ENCODE assay signal across 20 mouse cellular contexts in the genomic region with DNA sequence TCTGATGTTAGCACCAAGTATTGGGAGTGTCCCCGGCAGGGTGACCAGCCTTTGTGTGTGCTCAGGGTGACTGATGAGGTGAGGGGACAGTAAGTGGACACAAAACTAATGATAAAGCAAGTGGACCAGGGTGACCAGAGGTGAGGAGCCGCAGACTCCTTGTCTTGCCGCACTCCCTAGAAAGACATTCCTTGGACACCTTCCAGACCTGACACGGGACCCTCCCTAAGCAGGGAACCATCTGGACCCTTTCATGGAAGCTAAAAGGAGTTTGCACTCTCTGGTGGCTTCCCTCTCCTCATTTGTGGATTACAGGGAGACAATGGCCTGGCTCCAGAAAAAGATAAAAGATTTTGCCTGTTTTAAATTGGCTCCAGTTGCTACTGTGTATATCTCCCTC.
DNase-seq lines count a peak whose midpoint lies in the region; ATAC-seq and TF ChIP-seq lines count a peak whose summit lies in the region.
"Had no signal": no experiment of that assay in that cellular context is flagged by ENCODE, and none has a peak within 500 bp of the region (broad histone marks: within the 10 kb centered on the region; RNA-seq: fewer than 3 reads in every experiment).

No protein-coding gene starts in this region.

- intact Hi-C loops in heart, postnatal 36 days (cut with DNase I), result no loop called here

- H3K27ac ChIP-seq in heart, embryonic 10.5 days, result peak overlapping the region; percentile 36; the same call in 1 of the 2 replicates
- H3K27ac ChIP-seq in layer of hippocampus, adult 2 months, result 0 out of 2 replicates have a peak overlapping the region, but pooled peaks have one; percentile 18
- no peak overlapping the region for H3K27ac ChIP-seq in midbrain, postnatal 0 days (ENCODE audit: low read depth, low read length)
- no peak overlapping the region for H3K27ac ChIP-seq in midbrain, embryonic 10.5 days (replicated peaks)
- H3K27ac ChIP-seq in limb, embryonic 15.5 days, result no peak overlapping the region
- H3K27ac ChIP-seq: embryonic facial prominence, embryonic 13.5 days; heart, embryonic 13.5 days; hindbrain, embryonic 15.5 days; liver, embryonic 15.5 days; neural tube, embryonic 12.5 days had no signal

- H3K4me3 ChIP-seq in heart, embryonic 10.5 days, result no peak overlapping the region
- no peak overlapping the region for H3K4me3 ChIP-seq in layer of hippocampus, adult 2 months
- no peak overlapping the region for H3K4me3 ChIP-seq in midbrain, postnatal 0 days (ENCODE audit: low read depth, low read length)
- H3K4me3 ChIP-seq in midbrain, embryonic 10.5 days, result no peak overlapping the region
- H3K4me3 ChIP-seq in limb, embryonic 15.5 days, result no peak overlapping the region
- H3K4me3 ChIP-seq: embryonic facial prominence, embryonic 13.5 days; heart, embryonic 13.5 days; hindbrain, embryonic 15.5 days; liver, embryonic 15.5 days; megakaryocyte, embryonic 14.5 days; neural tube, embryonic 12.5 days had no signal

- no peak overlapping the region for H3K4me2 ChIP-seq in midbrain, postnatal 0 days (ENCODE audit: low read depth, low read length, poor library complexity, severe bottlenecking)
- H3K4me2 ChIP-seq in limb, embryonic 15.5 days, result no peak overlapping the region
- H3K4me2 ChIP-seq: embryonic facial prominence, embryonic 13.5 days; heart, embryonic 13.5 days; hindbrain, embryonic 15.5 days; liver, embryonic 15.5 days; neural tube, embryonic 12.5 days had no signal

- H3K36me3 ChIP-seq in heart, embryonic 10.5 days, result no peaks in the 10 kb centered on the region
- no peaks in the 10 kb centered on the region for H3K36me3 ChIP-seq in midbrain, postnatal 0 days (ENCODE audit: insufficient read depth, low read length)
- H3K36me3 ChIP-seq in midbrain, embryonic 10.5 days, result no peaks in the 10 kb centered on the region
- H3K36me3 ChIP-seq in limb, embryonic 15.5 days, result no peaks in the 10 kb centered on the region
- H3K36me3 ChIP-seq: embryonic facial prominence, embryonic 13.5 days; heart, embryonic 13.5 days; hindbrain, embryonic 15.5 days; liver, embryonic 15.5 days; neural tube, embryonic 12.5 days had no signal

- H3K27me3 ChIP-seq in heart, embryonic 10.5 days (ENCODE audit: insufficient read depth, poor library complexity, severe bottlenecking), result no peaks in the 10 kb centered on the region
- H3K27me3 ChIP-seq in midbrain, postnatal 0 days (ENCODE audit: insufficient read depth, low read length), result no peaks in the 10 kb centered on the region
- no peaks in the 10 kb centered on the region for H3K27me3 ChIP-seq in midbrain, embryonic 10.5 days (ENCODE audit: low read depth, poor library complexity, severe bottlenecking)
- H3K27me3 ChIP-seq in limb, embryonic 15.5 days, result no peaks in the 10 kb centered on the region
- H3K27me3 ChIP-seq: embryonic facial prominence, embryonic 13.5 days; heart, embryonic 13.5 days; hindbrain, embryonic 15.5 days; liver, embryonic 15.5 days; neural tube, embryonic 12.5 days had no signal

- no peaks in the 10 kb centered on the region for H3K9me3 ChIP-seq in heart, embryonic 10.5 days
- H3K9me3 ChIP-seq in midbrain, postnatal 0 days (ENCODE audit: low read length), result no peaks in the 10 kb centered on the region
- no peaks in the 10 kb centered on the region for H3K9me3 ChIP-seq in midbrain, embryonic 10.5 days (replicated peaks)
- no peaks in the 10 kb centered on the region for H3K9me3 ChIP-seq in limb, embryonic 15.5 days
- H3K9me3 ChIP-seq: embryonic facial prominence, embryonic 13.5 days; heart, embryonic 13.5 days; hindbrain, embryonic 15.5 days; liver, embryonic 15.5 days; megakaryocyte, embryonic 14.5 days; neural tube, embryonic 12.5 days had no signal

- 30% methylated on average over 4 of the region's 4 CpGs for WGBS in heart, embryonic 10.5 days
- WGBS in midbrain, postnatal 0 days, result 65% methylated on average over 4 of the region's 4 CpGs
- WGBS in midbrain, embryonic 10.5 days, result 80% methylated on average over 4 of the region's 4 CpGs
- WGBS in limb, embryonic 15.5 days, result 29% methylated on average over 4 of the region's 4 CpGs

- H3K9ac ChIP-seq in midbrain, postnatal 0 days (replicated peaks; ENCODE audit: low read length, poor library complexity, severe bottlenecking), result no peak overlapping the region
- H3K9ac ChIP-seq in limb, embryonic 15.5 days, result no peak overlapping the region
- H3K9ac ChIP-seq: embryonic facial prominence, embryonic 13.5 days; heart, embryonic 13.5 days; hindbrain, embryonic 15.5 days; liver, embryonic 15.5 days; neural tube, embryonic 12.5 days had no signal

- no peak for TF ChIP-seq CTCF in layer of hippocampus, adult 2 months (conservative IDR thresholded peaks at IDR 0.05)
- no peak for TF ChIP-seq CTCF in midbrain, postnatal 0 days (IDR thresholded peaks at IDR 0.05)

- no peak for DNase-seq in heart, embryonic 10.5 days (ENCODE audit: low spot score)
- no peak for DNase-seq in heart, postnatal 36 days
- no peak for DNase-seq in layer of hippocampus, adult 2 months (ENCODE audit: low spot score in 2 of 2)
- no peak for DNase-seq in layer of hippocampus, postnatal 25 days (ENCODE audit: extremely low spot score in 1 of 2, low spot score in 1 of 2)
- DNase-seq in midbrain, postnatal 0 days (ENCODE audit: low spot score), result peak; percentile 27
- DNase-seq in midbrain, embryonic 10.5 days (ENCODE audit: low spot score), result no peak
- DNase-seq in spleen, postnatal 4 days (ENCODE audit: low spot score in 2 of 2), result no peak
- DNase-seq: adrenal gland, postnatal 10 days; B cell, adult 2 months; cerebellum, adult 11-12 months; kidney, adult 8-10 months; kidney, postnatal 36 days; thymus, postnatal 25 days had no signal

- peaks cover 23% of the 10 kb centered on the region for H3K4me1 ChIP-seq in heart, embryonic 10.5 days
- no peaks in the 10 kb centered on the region for H3K4me1 ChIP-seq in midbrain, postnatal 0 days (ENCODE audit: insufficient read depth, low read length)
- peaks cover 4% of the 10 kb centered on the region; the same call in 1 of the 2 replicates for H3K4me1 ChIP-seq in midbrain, embryonic 10.5 days
- peaks cover 12% of the 10 kb centered on the region for H3K4me1 ChIP-seq in limb, embryonic 15.5 days
- H3K4me1 ChIP-seq: liver, embryonic 15.5 days; megakaryocyte, embryonic 14.5 days had no signal

- no peak for ATAC-seq in midbrain, postnatal 0 days (ENCODE audit: low FRiP score)
- peak; percentile 4; the same call in 1 of the 2 replicates for ATAC-seq in limb, embryonic 15.5 days (ENCODE audit: insufficient number of reproducible peaks, low FRiP score, low TSS enrichment, low read depth)

Comparison
In these comparisons a context has a peak if more than half of its experiments do, and no peak if none do; other contexts are left out.
1. H3K27ac ChIP-seq: peak in heart, embryonic 10.5 days (single experiment) and layer of hippocampus, adult 2 months (single experiment); none in midbrain, postnatal 0 days (single experiment), midbrain, embryonic 10.5 days (single experiment) and limb, embryonic 15.5 days (single experiment).